Mouse (Mus musculus) spleen, adult 2 months (tissue): ENCODE measurements around the gene Coro6. TPM values are rescaled to one million over a fixed set of nuclear protein-coding genes. Genes with fewer than 3 reads are reported as not detected.

Experiments used
- DNase-seq, 2 experiments: peaks; one replicate each; pipeline versions ENCODE4 v3.0.0 to v3.0.0-alpha.2; 2012 to 2021; ENCODE audit warnings: low spot score in 2 of 2, low read depth in 1 of 2
- H3K27ac ChIP-seq: fragments of 200-500 bp; 2 replicates; pipeline ENCODE4 v1.5.1; 2012; ENCODE audit warnings: low read length, inconsistent platforms; ENCODE audit not compliant: insufficient read depth
- H3K27me3 ChIP-seq: fragments of 200-500 bp; 2 replicates; pipeline ENCODE4 v1.6.1; 2012; ENCODE audit warnings: mild to moderate bottlenecking, moderate library complexity, low read length, inconsistent platforms; ENCODE audit not compliant: control insufficient read depth, insufficient read depth
- H3K36me3 ChIP-seq: fragments of 200-500 bp; 2 replicates; pipeline ENCODE4 v1.6.1; 2012; ENCODE audit warnings: mild to moderate bottlenecking, low read length, inconsistent platforms; ENCODE audit not compliant: control insufficient read depth, insufficient read depth
- H3K4me1 ChIP-seq: fragments of 200-500 bp; 2 replicates; pipeline ENCODE4 v1.6.1; 2011; ENCODE audit warnings: inconsistent platforms; ENCODE audit not compliant: control insufficient read depth, insufficient read depth, insufficient read length
- H3K4me3 ChIP-seq: fragments of 200-500 bp; 2 replicates; pipeline ENCODE4 v1.5.1; 2011; ENCODE audit warnings: mild to moderate bottlenecking, inconsistent platforms; ENCODE audit not compliant: insufficient read depth, insufficient read length; ENCODE audit errors: extremely low read depth
- CTCF ChIP-seq: fragments of 200-500 bp; IDR thresholded peaks from 2 replicates; pipeline ENCODE4 v1.5.1; 2011; ENCODE audit warnings: mild to moderate bottlenecking, inconsistent platforms; ENCODE audit not compliant: insufficient read depth, insufficient read length, insufficient replicate concordance; ENCODE audit errors: extremely low read depth
- POLR2A ChIP-seq: fragments of 200-500 bp; IDR thresholded peaks from 2 replicates; pipeline ENCODE4 v1.6.1; 2011; ENCODE audit warnings: low read depth, low read length, inconsistent platforms
- WGBS: fragments of 180-500 bp; shearing (Covaris S2); methylation state at CpG from one replicate; pipeline ENCODE4 v1.1.7; 2018; 5-methylcytosine and 5-hydroxymethylcytosine counted together
- polyA plus RNA-seq: library from polyadenylated mRNA; depleted of rRNA; stranded (reverse); fragments of >200 nt; gene quantifications from 2 replicates; pipeline ENCODE4 v1.2.3, GENCODE M21; 2012

Coro6 gene
- polyA plus RNA-seq, 1 experiment = 1.1 TPM

DNA sequence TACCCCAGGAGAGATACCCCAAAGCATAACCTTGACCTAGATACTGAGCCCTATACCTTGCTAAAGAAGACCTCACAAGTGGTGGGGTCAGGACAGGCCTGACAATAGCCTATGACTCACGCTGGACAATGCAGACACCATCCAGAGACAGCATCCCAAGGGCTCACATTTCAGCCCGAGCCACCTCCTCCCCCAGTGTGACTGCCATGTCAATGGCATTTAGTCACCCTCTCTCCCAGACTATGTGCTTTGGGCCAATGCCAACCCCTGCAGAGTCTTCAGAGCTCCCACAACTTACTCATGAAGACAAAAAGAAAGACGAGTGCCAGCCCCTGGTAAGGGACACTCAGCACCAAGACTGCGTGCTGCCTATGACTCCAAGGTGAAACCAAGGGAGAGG lies 2.5 kb downstream of the Coro6 start:
- no peak for DNase-seq
- Histone ChIP-seq H3K27ac (no peak overlapping the region), H3K36me3 (no peaks in the 10 kb centered on the region), H3K4me3 (no peak overlapping the region), H3K4me1 (peaks cover 7% of the 10 kb centered on the region), H3K27me3 (peaks cover 13% of the 10 kb centered on the region)
- TF ChIP-seq POLR2A = no peak
- TF ChIP-seq CTCF = no peak
- WGBS = 79% methylated on average over 4 of the region's 4 CpGs

DNA sequence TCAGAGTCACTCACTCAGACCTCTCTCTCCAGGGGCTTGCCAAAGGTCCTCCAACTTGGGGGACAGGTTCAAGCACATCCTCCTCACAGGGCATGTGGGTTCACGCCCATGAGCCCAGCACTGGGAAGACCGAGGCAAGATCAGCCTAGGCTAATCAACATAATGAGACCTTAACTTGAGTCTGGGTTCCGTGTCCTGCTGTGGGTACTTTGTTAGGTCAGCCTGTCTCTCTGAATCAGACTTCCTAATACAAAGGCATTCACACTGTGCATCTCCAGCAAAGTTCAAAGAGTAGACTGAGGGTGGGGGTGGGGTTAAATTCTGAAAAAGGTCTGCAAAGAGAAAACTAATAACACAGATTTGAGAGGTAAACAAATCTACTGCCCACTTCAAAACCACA lies 2.9 kb downstream of the Coro6 start:
- Histone ChIP-seq H3K27ac (no peak overlapping the region), H3K4me1 (peaks cover 7% of the 10 kb centered on the region), H3K36me3 (no peaks in the 10 kb centered on the region), H3K4me3 (no peak overlapping the region), H3K27me3 (peaks cover 13% of the 10 kb centered on the region)
- WGBS = 85% methylated on average over 3 of the region's 3 CpGs
- DNase-seq = no peak
- TF ChIP-seq CTCF = no peak
- no peak for TF ChIP-seq POLR2A

DNA sequence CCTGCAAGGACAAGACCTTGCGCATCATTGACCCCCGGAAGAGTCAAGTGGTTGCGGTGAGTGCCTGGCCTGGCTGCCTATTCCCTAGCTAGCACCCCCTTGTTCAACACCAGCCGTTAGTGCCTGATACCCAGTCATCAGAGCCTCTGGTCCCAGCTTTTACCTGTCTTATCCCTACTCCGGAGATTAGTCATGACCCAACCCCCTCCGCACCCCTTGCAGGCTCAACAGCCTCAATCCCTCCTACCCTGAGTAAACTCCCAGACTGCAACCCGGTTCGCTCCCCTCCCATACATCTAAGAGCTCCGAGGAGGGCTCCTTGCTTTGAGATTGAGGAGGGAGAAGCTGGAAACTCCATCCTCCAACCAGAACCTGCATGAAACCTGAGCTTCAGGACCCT lies 4.3 kb downstream of the Coro6 start:
- H3K27me3 ChIP-seq = peaks cover 13% of the 10 kb centered on the region
- no peak for DNase-seq
- no peak for TF ChIP-seq POLR2A
- no peak for TF ChIP-seq CTCF
- peaks cover 7% of the 10 kb centered on the region for H3K4me1 ChIP-seq
- no peak overlapping the region for H3K4me3 ChIP-seq
- H3K36me3 ChIP-seq = no peaks in the 10 kb centered on the region
- WGBS = 58% methylated on average over 9 of the region's 9 CpGs
- H3K27ac ChIP-seq = no peak overlapping the region

DNA sequence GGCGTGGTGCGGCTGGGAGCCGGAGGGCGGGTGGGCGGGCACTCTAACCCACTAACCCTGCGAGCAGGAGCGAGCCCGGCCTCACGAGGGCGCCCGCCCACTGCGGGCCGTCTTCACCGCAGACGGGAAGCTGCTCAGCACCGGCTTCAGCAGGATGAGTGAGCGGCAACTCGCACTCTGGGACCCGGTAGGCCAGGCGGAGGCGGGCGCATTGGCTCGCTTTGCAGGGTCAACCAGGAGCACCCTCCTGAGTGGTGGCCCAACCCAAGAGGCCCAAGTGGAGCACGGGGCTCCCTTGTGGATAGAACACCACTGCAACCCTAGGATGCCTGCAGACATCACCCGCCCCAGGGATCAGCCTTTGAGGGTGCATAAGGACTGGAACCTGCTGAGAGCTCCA lies 4.9 kb downstream of the Coro6 start:
- 4% methylated on average over 25 of the region's 25 CpGs for WGBS
- Histone ChIP-seq H3K27me3 (peaks cover 13% of the 10 kb centered on the region), H3K4me3 (no peak overlapping the region), H3K4me1 (peaks cover 7% of the 10 kb centered on the region), H3K27ac (no peak overlapping the region), H3K36me3 (no peaks in the 10 kb centered on the region)
- TF ChIP-seq POLR2A (no peak), CTCF (peak; percentile 74)
- peak; percentile 35 to 81 for DNase-seq

DNA sequence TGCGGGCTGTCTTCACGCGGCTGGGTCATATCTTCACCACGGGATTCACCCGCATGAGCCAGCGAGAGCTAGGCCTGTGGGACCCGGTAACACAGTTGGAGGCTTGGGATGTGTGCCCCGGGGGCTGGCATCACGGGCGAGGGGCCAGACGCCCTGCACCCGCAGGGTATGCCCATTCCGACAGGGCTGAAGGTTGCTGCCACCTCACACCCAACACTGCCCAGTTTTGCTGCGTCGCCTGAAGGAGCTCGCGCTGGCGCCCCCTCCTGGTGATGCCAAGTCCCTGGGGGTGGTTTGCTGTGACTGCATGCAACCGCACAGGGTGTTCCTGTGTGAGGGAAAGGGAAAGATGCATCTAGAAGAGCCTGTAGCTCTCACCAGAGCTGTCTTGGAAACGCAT lies 5.6 kb downstream of the Coro6 start:
- H3K27me3 ChIP-seq = peaks cover 8% of the 10 kb centered on the region

DNA sequence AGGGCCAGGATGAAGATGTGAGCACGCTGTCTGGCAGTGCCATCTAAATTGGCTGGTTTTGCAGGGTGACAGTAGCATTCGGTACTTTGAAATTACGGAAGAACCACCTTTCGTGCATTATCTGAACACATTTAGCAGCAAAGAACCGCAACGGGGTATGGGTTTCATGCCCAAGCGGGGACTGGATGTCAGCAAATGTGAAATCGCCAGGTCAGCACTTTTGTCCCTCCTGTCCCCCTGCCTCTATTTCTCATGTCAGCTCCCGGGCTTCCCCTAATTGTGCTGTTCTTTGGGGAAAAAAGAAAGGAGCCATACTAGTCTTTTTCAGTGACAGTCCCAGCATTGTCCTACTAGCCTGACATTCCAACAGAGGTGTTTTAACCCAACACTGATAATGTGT lies 6.2 kb downstream of the Coro6 start:
- H3K27me3 ChIP-seq = peaks cover 3% of the 10 kb centered on the region; the same call in 1 of the 2 replicates
- TF ChIP-seq CTCF = no peak
- TF ChIP-seq POLR2A = no peak
- WGBS = 91% methylated on average over 9 of the region's 9 CpGs
- H3K27ac ChIP-seq = no peak overlapping the region
- no peak overlapping the region for H3K4me3 ChIP-seq
- peaks cover 7% of the 10 kb centered on the region for H3K4me1 ChIP-seq
- H3K36me3 ChIP-seq = no peaks in the 10 kb centered on the region
- DNase-seq = no peak

More for the DNA sequence above, 5.6 kb downstream of the Coro6 start:
- Histone ChIP-seq H3K4me3 (peak overlapping the region; percentile 12; the same call in 1 of the 2 replicates), H3K27ac (no peak overlapping the region), H3K4me1 (peaks cover 7% of the 10 kb centered on the region), H3K36me3 (no peaks in the 10 kb centered on the region)
- WGBS = 7% methylated on average over 20 of the region's 20 CpGs
- DNase-seq = peak; percentile 47 to 77
- TF ChIP-seq POLR2A (no peak), CTCF (peak; percentile 91)

DNA sequence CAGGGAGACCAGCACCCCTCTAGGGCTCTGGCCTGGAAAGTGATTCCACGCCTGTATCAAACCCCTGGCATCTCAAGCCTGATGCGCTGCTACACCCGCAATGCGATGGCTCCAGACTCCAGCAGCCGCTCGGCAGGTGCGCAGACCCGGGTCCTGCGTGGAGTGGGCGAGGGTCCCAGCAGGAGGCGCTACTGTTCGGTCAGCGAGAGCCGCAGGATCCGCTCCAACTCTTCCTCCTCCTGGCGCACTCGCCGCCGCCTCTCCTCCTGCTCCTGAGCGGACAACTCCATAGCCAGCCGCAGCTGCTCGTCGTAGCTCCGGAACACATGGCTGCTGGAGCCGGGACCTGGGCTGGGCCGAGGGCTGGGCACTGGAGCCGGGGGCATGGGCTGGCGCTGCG lies 9.2 kb downstream of the Coro6 start:
- Histone ChIP-seq H3K27ac (no peak overlapping the region), H3K4me1 (peaks cover 7% of the 10 kb centered on the region), H3K27me3 (no peaks in the 10 kb centered on the region), H3K4me3 (no peak overlapping the region), H3K36me3 (no peaks in the 10 kb centered on the region)
- no peak for TF ChIP-seq CTCF
- no peak for DNase-seq
- WGBS = 95% methylated on average over 29 of the region's 29 CpGs
